Mouse (Mus musculus) central nervous system, embryonic 18 days (tissue): Measurements from ENCODE around the gene Pet100. TPM values are rescaled to one million over a fixed set of nuclear protein-coding genes. Genes with fewer than 3 reads are reported as not detected.

Source experiments
- polyA plus RNA-seq: library from polyadenylated mRNA; depleted of rRNA; stranded (reverse); fragments of >200 nt; gene quantifications from 2 replicates; pipeline ENCODE4 v1.2.3, GENCODE M21; 2012; rRNA removed

The Pet100 gene
- polyA plus RNA-seq = 49.0 and 56.9 TPM in 2 replicates

DNA sequence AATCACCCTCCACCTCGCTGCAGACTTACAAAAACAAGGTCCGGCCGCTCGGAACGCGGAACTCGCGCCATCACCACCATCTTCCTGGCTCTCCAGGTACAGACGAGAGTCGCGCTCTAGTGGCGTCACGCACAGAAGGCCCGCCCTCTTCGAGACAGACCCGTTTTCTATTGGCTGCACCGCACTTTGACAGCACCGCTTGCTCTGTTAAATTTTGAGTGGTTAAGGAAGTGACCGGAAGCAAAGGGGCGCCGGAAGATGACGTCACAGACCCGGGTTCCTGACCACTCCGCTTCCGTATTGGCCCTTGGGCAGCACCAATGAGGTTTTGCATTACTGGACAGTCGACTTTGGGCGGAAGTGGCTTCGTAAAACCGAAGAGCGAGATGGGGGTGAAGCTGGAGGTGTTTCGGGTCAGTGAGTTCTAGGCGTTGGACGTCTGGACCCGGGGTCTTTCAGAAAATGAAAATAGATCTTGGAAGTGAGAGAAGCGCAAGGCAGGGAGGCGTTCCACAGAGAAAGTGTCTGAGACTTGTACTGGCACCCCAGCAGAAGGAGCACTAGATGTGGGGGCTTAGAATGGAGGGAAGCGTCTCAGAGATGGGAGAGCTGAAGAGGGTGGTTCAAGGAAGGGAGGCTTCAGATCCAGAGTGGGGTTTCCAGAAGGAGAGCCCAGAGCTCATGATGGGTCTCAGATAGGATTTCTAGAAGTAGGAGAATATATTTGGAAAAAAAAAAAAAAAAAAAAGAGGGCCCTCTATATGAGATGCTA is at the start of gene Pet100, which contains the start of gene Xab2:
Gene Pet100 (plus strand): TSS at position 350 of the 772 bp plus-strand sequence.
Gene Xab2 (minus strand): TSS at position 118 of the 772 bp plus-strand sequence.

DNA sequence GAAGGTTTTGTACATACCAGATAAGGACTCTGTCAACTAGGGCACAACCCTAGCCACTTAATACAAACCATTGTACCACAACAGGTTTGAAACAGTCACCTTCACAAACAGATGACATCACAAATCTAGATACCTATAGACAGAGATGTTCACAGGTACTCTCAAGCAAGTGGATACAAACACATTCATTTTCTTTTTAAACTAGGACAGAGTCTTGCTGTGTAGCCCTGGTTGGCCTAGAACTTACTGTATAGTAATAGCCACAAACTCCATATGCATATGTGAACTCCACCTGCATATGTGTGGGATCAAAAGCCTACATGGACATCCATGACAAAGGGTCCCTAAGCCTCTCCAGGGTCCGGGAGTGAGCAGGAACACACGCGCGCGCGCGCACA is 34.4 kb upstream of the Pet100 start, which contains the start of gene Camsap3:
Gene Camsap3 (plus strand): TSS at position 301 of the 398 bp plus-strand sequence.

DNA sequence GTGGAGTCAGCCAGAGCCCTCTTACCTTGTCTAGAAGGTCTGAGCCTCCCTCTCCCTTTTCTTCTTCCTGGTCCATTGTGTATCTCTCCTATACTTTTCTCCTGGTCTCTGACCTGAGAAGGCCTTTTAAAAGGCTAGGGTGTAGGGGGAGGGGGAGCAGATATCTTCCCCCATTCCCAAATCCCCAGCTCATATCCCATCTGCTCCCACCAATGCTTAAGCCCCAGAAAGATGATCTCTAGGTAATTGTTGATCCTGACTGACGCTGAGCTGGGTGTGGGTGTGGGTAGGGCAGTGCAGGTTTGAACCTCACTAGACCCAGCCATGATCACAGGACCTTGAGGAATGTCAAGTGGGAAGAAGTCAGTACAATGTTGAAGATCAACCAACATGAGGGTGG is 4.1 kb downstream of the Pet100 start, which contains the start of gene Pcp2:
Gene Pcp2 (minus strand): TSS at position 101 of the 400 bp plus-strand sequence.

DNA sequence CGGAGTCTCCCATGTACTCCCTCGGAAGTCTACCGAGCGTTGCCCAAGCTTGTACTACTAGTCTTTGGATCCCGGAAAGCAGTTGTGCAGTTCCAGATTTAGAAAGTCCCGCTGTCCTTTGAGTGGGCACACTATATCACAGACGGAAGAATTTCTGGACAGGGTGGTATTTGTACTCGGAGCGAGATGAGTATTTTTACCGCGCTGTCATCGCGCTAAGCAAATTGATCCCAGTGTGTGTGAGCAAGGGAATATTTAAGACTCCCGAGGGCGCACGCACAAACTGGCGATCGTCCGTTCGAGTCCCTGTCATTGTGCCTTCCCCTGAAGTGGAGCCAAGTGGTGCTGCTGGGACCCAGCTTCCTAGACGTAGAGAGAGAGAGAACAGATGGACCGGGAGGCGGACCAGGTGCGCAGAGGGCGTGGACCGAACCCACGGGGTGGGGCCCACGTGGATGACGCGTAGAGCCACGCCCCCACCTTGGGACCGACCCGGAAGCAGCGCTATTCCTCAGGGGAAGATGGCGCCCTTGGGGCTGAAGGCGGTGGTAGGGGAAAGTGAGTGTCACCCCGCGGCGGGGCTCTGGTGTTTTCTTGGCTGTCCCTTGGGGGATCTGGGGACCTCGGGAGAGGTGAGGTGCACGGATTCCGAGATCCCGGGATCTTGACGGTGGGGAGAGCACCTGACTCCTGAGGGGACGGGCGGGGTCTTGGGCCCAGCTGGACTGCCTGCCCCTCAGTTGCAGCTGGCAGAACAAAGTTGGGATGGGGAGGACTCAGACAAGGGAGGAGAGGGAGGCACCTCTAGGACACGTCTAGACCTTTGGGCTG is 9.5 kb downstream of the Pet100 start, which contains the start of gene Stxbp2:
Gene Stxbp2 (plus strand): TSS at position 309 of the 831 bp plus-strand sequence.

DNA sequence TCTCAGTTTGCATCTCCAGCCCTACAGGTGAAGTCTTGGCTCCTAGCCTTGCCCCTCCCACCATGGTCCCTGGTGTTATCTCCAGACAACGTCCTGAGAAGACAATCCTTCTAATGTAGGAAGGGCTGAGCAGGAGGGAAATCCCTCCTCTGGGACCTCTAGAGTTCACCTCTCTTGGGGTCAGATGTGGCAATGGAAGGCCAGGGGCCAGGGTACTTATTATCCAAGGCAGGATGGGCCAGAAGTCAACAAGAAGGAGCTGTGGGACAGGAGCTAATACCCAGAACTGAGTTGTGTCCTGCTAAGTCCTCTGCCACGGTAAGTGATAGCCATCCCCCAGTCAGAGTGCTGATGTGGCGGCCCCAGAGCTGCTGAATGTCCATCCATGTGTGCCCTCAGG is 34.2 kb downstream of the Pet100 start, which contains the start of gene Retn:
Gene Retn (plus strand): TSS at position 245 of the 400 bp plus-strand sequence.

DNA sequence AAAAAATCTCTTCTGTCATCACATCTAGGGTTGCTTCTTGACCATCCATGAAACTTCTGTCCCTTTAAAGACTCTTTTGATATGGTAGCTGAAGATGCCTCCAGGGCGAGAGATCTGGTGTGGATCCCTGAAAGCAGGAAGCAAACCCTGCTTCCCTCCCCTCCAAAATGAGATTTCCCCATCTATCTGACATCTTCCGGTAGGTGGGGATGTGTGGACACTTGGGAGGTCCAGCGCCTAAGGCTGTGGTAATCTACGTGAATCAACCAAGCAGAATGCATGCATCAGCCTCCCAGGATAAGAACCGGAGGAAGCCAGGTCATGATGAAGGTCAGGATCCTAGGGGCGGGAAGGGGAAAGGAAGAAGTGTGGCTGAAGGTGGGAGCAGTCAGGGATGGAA is 44.2 kb downstream of the Pet100 start, which contains the start of gene Mcemp1:
Gene Mcemp1 (plus strand): TSS at position 248 of the 400 bp plus-strand sequence.

DNA sequence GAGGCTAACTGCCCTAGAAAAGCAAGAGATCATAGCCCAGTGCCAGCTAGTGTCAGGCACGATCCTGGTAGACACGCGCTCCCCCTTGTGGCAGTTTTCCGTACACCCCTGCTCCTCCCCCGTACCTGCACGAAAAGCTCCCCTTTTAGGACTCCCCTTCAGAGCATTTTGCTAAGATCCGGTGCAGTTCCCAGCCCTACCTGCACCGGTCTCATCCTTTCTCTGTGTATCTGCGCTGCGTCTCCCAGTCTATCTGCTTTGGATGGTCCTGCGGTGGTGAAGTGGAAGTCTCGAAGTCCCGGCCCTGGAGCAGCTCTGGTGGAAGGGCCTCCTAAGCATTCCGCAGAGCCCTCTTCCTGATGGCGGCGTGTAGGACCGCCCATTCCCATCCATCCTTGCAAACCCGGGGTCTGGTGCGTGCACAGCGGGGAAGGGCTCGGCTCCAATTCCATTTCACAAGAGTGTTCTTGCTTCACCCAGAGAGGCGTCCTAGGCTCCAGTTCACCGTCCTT is 50.7 kb downstream of the Pet100 start, which contains the start of gene Fcor:
Gene Fcor (minus strand): TSS at position 383 of the 512 bp plus-strand sequence.

Other genes starting within 250 kb of the Pet100 start
- gene Arhgef18, start 228.5 kb upstream of the Pet100 start, polyA plus RNA-seq = 27.8 and 29.3 TPM in 2 replicates
- gene Pex11g, start 153.9 kb upstream of the Pet100 start, polyA plus RNA-seq = 2.4 and 2.9 TPM in 2 replicates
- gene Tex45, start 150.7 kb upstream of the Pet100 start, polyA plus RNA-seq = 0.58 and 0.62 TPM in 2 replicates
- 74.2 and 92.5 TPM in 2 replicates for gene Zfp358, start 128.4 kb upstream of the Pet100 start, polyA plus RNA-seq
- gene Mcoln1, start 121.1 kb upstream of the Pet100 start, polyA plus RNA-seq = 236 and 248 TPM in 2 replicates
- 59.1 and 61.3 TPM in 2 replicates for gene Pnpla6, start 106.2 kb upstream of the Pet100 start, polyA plus RNA-seq
- 0.26 and 0.55 TPM in 2 replicates for gene C330021F23Rik, start 53.6 kb upstream of the Pet100 start, polyA plus RNA-seq
- gene Camsap3, start 34.3 kb upstream of the Pet100 start, polyA plus RNA-seq = 72.3 and 75.4 TPM in 2 replicates
- 63.3 and 64.9 TPM in 2 replicates for gene Xab2, start 232 bp upstream of the Pet100 start, polyA plus RNA-seq
- gene Pcp2, start 4.0 kb downstream of the Pet100 start, polyA plus RNA-seq = 1.1 and 17.6 TPM in 2 replicates
- 209 and 221 TPM in 2 replicates for gene Stxbp2, start 9.4 kb downstream of the Pet100 start, polyA plus RNA-seq
- 0.95 and 1.3 TPM in 2 replicates for gene Retn, start 34.2 kb downstream of the Pet100 start, polyA plus RNA-seq
- gene Mcemp1, start 44.2 kb downstream of the Pet100 start, polyA plus RNA-seq = 0.27 and 0.28 TPM in 2 replicates
- gene Fcor, start 50.8 kb downstream of the Pet100 start, polyA plus RNA-seq = 11.2 and 13.3 TPM in 2 replicates
- 61.4 and 63.1 TPM in 2 replicates for gene Trappc5, start 54.8 kb downstream of the Pet100 start, polyA plus RNA-seq
- gene Fcer2a, start 72.6 kb downstream of the Pet100 start, polyA plus RNA-seq = 0.03 TPM in 1 of 2 replicates, not detected in the other
- gene Clec4g, start 99.1 kb downstream of the Pet100 start, polyA plus RNA-seq = not detected in 2 replicates
- gene Cd209a, start 127.4 kb downstream of the Pet100 start, polyA plus RNA-seq = 0.03 TPM in 1 of 2 replicates, not detected in the other
- not detected in 2 replicates for gene Cd209e, start 232.8 kb downstream of the Pet100 start, polyA plus RNA-seq